Mouse (Mus musculus): ENCODE measurements around the gene Slf2.

- TF ChIP-seq CTCF (IDR thresholded peaks at IDR 0.05; ENCODE audit: borderline replicate concordance, insufficient read depth, low read depth, low read length) (no peak), POLR2A (IDR thresholded peaks at IDR 0.05; ENCODE audit: borderline replicate concordance, insufficient read depth, low read length) (no peak)
These were observed 32.3 kb upstream of the Slf2 start for GRCm38 (mm10) chr19:44898646-44899045.
